Mouse (Mus musculus): ENCODE measurements around the gene Zbtb16. TPM values are rescaled to one million over a fixed set of nuclear protein-coding genes. Genes with fewer than 3 reads are reported as not detected.

Gene Zbtb16
- polyA plus RNA-seq, 1 experiment: not detected

GRCm38 (mm10) chr9:48748216-48748615 is 87.8 kb downstream of the Zbtb16 start:
- Histone ChIP-seq H3K27me3 (ENCODE audit: control insufficient read depth, insufficient read depth, insufficient read length) (no peaks in the 10 kb centered on the region), H3K79me2 (ENCODE audit: control insufficient read depth, insufficient read depth) (no peaks in the 10 kb centered on the region), H3K4me2 (ENCODE audit: low read depth) (no peak overlapping the region), H3K4me3 (no peak overlapping the region), H3ac (ENCODE audit: control insufficient read depth, insufficient read length) (no peak overlapping the region), H3K36me3 (ENCODE audit: control insufficient read depth, insufficient read depth) (no peaks in the 10 kb centered on the region)
- TF ChIP-seq MYOD1 (IDR thresholded peaks at IDR 0.05; ENCODE audit: control insufficient read depth in 1 of 3, insufficient read length in 2 of 3, low read depth in 2 of 3) (no peak), POLR2A (IDR thresholded peaks at IDR 0.05; ENCODE audit: insufficient read length, low read depth) (no peak), SRF (IDR thresholded peaks at IDR 0.05; ENCODE audit: control insufficient read depth, insufficient read length, low read depth) (no peak), E2F4 (IDR thresholded peaks at IDR 0.05; ENCODE audit: insufficient read depth) (no peak), MAX (IDR thresholded peaks at IDR 0.05; ENCODE audit: low read depth) (no peak), TCF12 (IDR thresholded peaks at IDR 0.05; ENCODE audit: insufficient read depth, poor library complexity, severe bottlenecking) (no peak), POLR2AphosphoS2 (IDR thresholded peaks at IDR 0.05; ENCODE audit: insufficient read length, low read depth) (no peak), USF1 (IDR thresholded peaks at IDR 0.05; ENCODE audit: low read depth) (no peak), REST (IDR thresholded peaks at IDR 0.05; ENCODE audit: insufficient read depth, insufficient read length) (no peak)

- TF ChIP-seq TCF12 (IDR thresholded peaks at IDR 0.05; ENCODE audit: insufficient read depth, poor library complexity, severe bottlenecking) (no peak), USF1 (IDR thresholded peaks at IDR 0.05; ENCODE audit: low read depth) (no peak), CEBPB (IDR thresholded peaks at IDR 0.05; ENCODE audit: insufficient read depth, poor library complexity, severe bottlenecking) (no peak), E2F4 (IDR thresholded peaks at IDR 0.05; ENCODE audit: insufficient read depth) (no peak), MYOD1 (IDR thresholded peaks at IDR 0.05; ENCODE audit: control insufficient read depth in 1 of 3, insufficient read length in 2 of 3, low read depth in 2 of 3) (no peak), SRF (IDR thresholded peaks at IDR 0.05; ENCODE audit: control insufficient read depth, insufficient read length, low read depth) (no peak), POLR2A (IDR thresholded peaks at IDR 0.05; ENCODE audit: insufficient read length, low read depth) (no peak), MYOG (IDR thresholded peaks at IDR 0.05; ENCODE audit: control insufficient read depth in 1 of 3, insufficient read depth in 1 of 3, insufficient read length in 2 of 3, low read depth in 2 of 3) (no peak), POLR2AphosphoS2 (IDR thresholded peaks at IDR 0.05; ENCODE audit: insufficient read length, low read depth) (no peak)
- Histone ChIP-seq H3K79me2 (ENCODE audit: control insufficient read depth, insufficient read depth) (no peaks in the 10 kb centered on the region), H3K4me3 (no peak overlapping the region), H3ac (ENCODE audit: control insufficient read depth, insufficient read length) (no peak overlapping the region), H3K27me3 (ENCODE audit: control insufficient read depth, insufficient read depth, insufficient read length) (peaks cover 5% of the 10 kb centered on the region), H3K36me3 (ENCODE audit: control insufficient read depth, insufficient read depth) (no peaks in the 10 kb centered on the region), H3K4me2 (ENCODE audit: low read depth) (no peak overlapping the region)
These were observed 89.5 kb downstream of the Zbtb16 start for GRCm38 (mm10) chr9:48746506-48746905.

GRCm38 (mm10) chr9:48745347-48746119 is 90.5 kb downstream of the Zbtb16 start:
- Histone ChIP-seq H3ac (ENCODE audit: control insufficient read depth, insufficient read length) (no peak overlapping the region), H3K4me3 (no peak overlapping the region), H3K36me3 (ENCODE audit: control insufficient read depth, insufficient read depth) (no peaks in the 10 kb centered on the region), H3K4me2 (ENCODE audit: low read depth) (no peak overlapping the region), H3K27me3 (ENCODE audit: control insufficient read depth, insufficient read depth, insufficient read length) (peaks cover 8% of the 10 kb centered on the region), H3K79me2 (ENCODE audit: control insufficient read depth, insufficient read depth) (no peaks in the 10 kb centered on the region)
- TF ChIP-seq MYOG (IDR thresholded peaks at IDR 0.05; ENCODE audit: control insufficient read depth in 1 of 3, insufficient read depth in 1 of 3, insufficient read length in 2 of 3, low read depth in 2 of 3) (no peak), POLR2A (IDR thresholded peaks at IDR 0.05; ENCODE audit: insufficient read length, low read depth) (no peak), SRF (IDR thresholded peaks at IDR 0.05; ENCODE audit: control insufficient read depth, insufficient read length, low read depth) (no peak), E2F4 (IDR thresholded peaks at IDR 0.05; ENCODE audit: insufficient read depth) (no peak), POLR2AphosphoS2 (IDR thresholded peaks at IDR 0.05; ENCODE audit: insufficient read length, low read depth) (no peak), TCF12 (IDR thresholded peaks at IDR 0.05; ENCODE audit: insufficient read depth, poor library complexity, severe bottlenecking) (no peak), MAX (IDR thresholded peaks at IDR 0.05; ENCODE audit: low read depth) (no peak), TCF3 (IDR thresholded peaks at IDR 0.05; ENCODE audit: insufficient read length, low read depth) (no peak), CEBPB (IDR thresholded peaks at IDR 0.05; ENCODE audit: insufficient read depth, poor library complexity, severe bottlenecking) (no peak), MYOD1 (IDR thresholded peaks at IDR 0.05; ENCODE audit: control insufficient read depth in 1 of 3, insufficient read length in 2 of 3, low read depth in 2 of 3) (no peak), REST (IDR thresholded peaks at IDR 0.05; ENCODE audit: insufficient read depth, insufficient read length) (no peak), USF1 (IDR thresholded peaks at IDR 0.05; ENCODE audit: low read depth) (no peak)

GRCm38 (mm10) chr9:48744916-48745315 is 91.1 kb downstream of the Zbtb16 start:
- peaks cover 8% of the 10 kb centered on the region for H3K27me3 ChIP-seq (ENCODE audit: control insufficient read depth, insufficient read depth, insufficient read length)
- TF ChIP-seq TCF12 (IDR thresholded peaks at IDR 0.05; ENCODE audit: insufficient read depth, poor library complexity, severe bottlenecking): no peak
- no peak for TF ChIP-seq MAX (IDR thresholded peaks at IDR 0.05; ENCODE audit: low read depth)
- TF ChIP-seq POLR2A (IDR thresholded peaks at IDR 0.05; ENCODE audit: insufficient read length, low read depth): no peak
- TF ChIP-seq POLR2AphosphoS2 (IDR thresholded peaks at IDR 0.05; ENCODE audit: insufficient read length, low read depth): no peak
- no peak for TF ChIP-seq REST (IDR thresholded peaks at IDR 0.05; ENCODE audit: insufficient read depth, insufficient read length)
- no peak for TF ChIP-seq SRF (IDR thresholded peaks at IDR 0.05; ENCODE audit: control insufficient read depth, insufficient read length, low read depth)
- no peak overlapping the region for H3ac ChIP-seq (ENCODE audit: control insufficient read depth, insufficient read length)
- H3K79me2 ChIP-seq (ENCODE audit: control insufficient read depth, insufficient read depth): no peaks in the 10 kb centered on the region
- no peak overlapping the region for H3K4me3 ChIP-seq
- no peak overlapping the region for H3K4me2 ChIP-seq (ENCODE audit: low read depth)
- no peaks in the 10 kb centered on the region for H3K36me3 ChIP-seq (ENCODE audit: control insufficient read depth, insufficient read depth)

- Histone ChIP-seq H3K4me2 (ENCODE audit: low read depth) (no peak overlapping the region), H3ac (ENCODE audit: control insufficient read depth, insufficient read length) (no peak overlapping the region), H3K79me2 (ENCODE audit: control insufficient read depth, insufficient read depth) (no peaks in the 10 kb centered on the region), H3K4me3 (no peak overlapping the region), H3K27me3 (ENCODE audit: control insufficient read depth, insufficient read depth, insufficient read length) (peaks cover 8% of the 10 kb centered on the region), H3K36me3 (ENCODE audit: control insufficient read depth, insufficient read depth) (no peaks in the 10 kb centered on the region)
- TF ChIP-seq MYOG (IDR thresholded peaks at IDR 0.05; ENCODE audit: control insufficient read depth in 1 of 3, insufficient read depth in 1 of 3, insufficient read length in 2 of 3, low read depth in 2 of 3) (no peak), REST (IDR thresholded peaks at IDR 0.05; ENCODE audit: insufficient read depth, insufficient read length) (no peak), MAX (IDR thresholded peaks at IDR 0.05; ENCODE audit: low read depth) (no peak), CEBPB (IDR thresholded peaks at IDR 0.05; ENCODE audit: insufficient read depth, poor library complexity, severe bottlenecking) (no peak), POLR2A (IDR thresholded peaks at IDR 0.05; ENCODE audit: insufficient read length, low read depth) (no peak)
These were observed 91.6 kb downstream of the Zbtb16 start for GRCm38 (mm10) chr9:48744451-48744850.
